Mouse (Mus musculus): Measurements from ENCODE around the gene Nos1ap. TPM values are rescaled to one million over a fixed set of nuclear protein-coding genes. Genes with fewer than 3 reads are reported as not detected.

Gene Nos1ap
- polyA plus RNA-seq, 1 experiment from 2014 or later = 13.0 TPM

- WGBS = 92% methylated on average over 4 of the region's 4 CpGs
- H3K36me3 ChIP-seq (ENCODE audit: control insufficient read depth, insufficient read depth, low read length) = no peaks in the 10 kb centered on the region
These were observed 190.8 kb downstream of the Nos1ap start for GRCm38 (mm10) chr1:170398866-170399265.

GRCm38 (mm10) chr1:170395101-170395500 lies 194.6 kb downstream of the Nos1ap start:
- Histone ChIP-seq H3K9ac (ENCODE audit: low read length) (no peak overlapping the region), H3K9me3 (replicated peaks; ENCODE audit: control insufficient read depth, low read length) (no peaks in the 10 kb centered on the region), H3K4me2 (ENCODE audit: low read depth, low read length) (no peak overlapping the region), H3K27ac (ENCODE audit: low read length) (no peak overlapping the region), H3K4me3 (replicated peaks; ENCODE audit: low read length) (no peak overlapping the region), H3K27me3 (ENCODE audit: control insufficient read depth, insufficient read depth, low read length) (no peaks in the 10 kb centered on the region), H3K36me3 (ENCODE audit: control insufficient read depth, insufficient read depth, low read length) (no peaks in the 10 kb centered on the region), H3K4me1 (ENCODE audit: control insufficient read depth, insufficient read depth, low read length) (peaks cover 7% of the 10 kb centered on the region; the same call in 1 of the 2 replicates)
- ATAC-seq (ENCODE audit: insufficient read depth, low FRiP score) = no peak
- 82% methylated on average over 2 of the region's 2 CpGs for WGBS

More at GRCm38 (mm10) chr1:170398866-170399265, 190.8 kb downstream of the Nos1ap start:
- Histone ChIP-seq H3K4me1 (ENCODE audit: control insufficient read depth, insufficient read depth, low read length) (0 out of 2 replicates have a peak, but pooled peaks cover 3% of the 10 kb centered on the region), H3K4me2 (ENCODE audit: low read depth, low read length) (no peak overlapping the region), H3K4me3 (replicated peaks; ENCODE audit: low read length) (no peak overlapping the region), H3K9me3 (replicated peaks; ENCODE audit: control insufficient read depth, low read length) (no peaks in the 10 kb centered on the region), H3K27me3 (ENCODE audit: control insufficient read depth, insufficient read depth, low read length) (no peaks in the 10 kb centered on the region), H3K9ac (ENCODE audit: low read length) (no peak overlapping the region), H3K27ac (ENCODE audit: low read length) (no peak overlapping the region)
- ATAC-seq (ENCODE audit: insufficient read depth, low FRiP score) = no peak

GRCm38 (mm10) chr1:170394641-170395040 lies 195.0 kb downstream of the Nos1ap start:
- Histone ChIP-seq H3K27ac (ENCODE audit: low read length) (no peak overlapping the region), H3K36me3 (ENCODE audit: control insufficient read depth, insufficient read depth, low read length) (no peaks in the 10 kb centered on the region), H3K9ac (ENCODE audit: low read length) (no peak overlapping the region), H3K4me3 (replicated peaks; ENCODE audit: low read length) (no peak overlapping the region), H3K4me1 (ENCODE audit: control insufficient read depth, insufficient read depth, low read length) (peaks cover 7% of the 10 kb centered on the region; the same call in 1 of the 2 replicates), H3K4me2 (ENCODE audit: low read depth, low read length) (no peak overlapping the region), H3K9me3 (replicated peaks; ENCODE audit: control insufficient read depth, low read length) (no peaks in the 10 kb centered on the region), H3K27me3 (ENCODE audit: control insufficient read depth, insufficient read depth, low read length) (no peaks in the 10 kb centered on the region)
- WGBS = 30% methylated on average over 1 of the region's 1 CpGs
- no peak for ATAC-seq (ENCODE audit: insufficient read depth, low FRiP score)

GRCm38 (mm10) chr1:170392771-170393728 lies 196.6 kb downstream of the Nos1ap start:
- H3K36me3 ChIP-seq (ENCODE audit: control insufficient read depth, insufficient read depth, low read length) = no peaks in the 10 kb centered on the region
- H3K4me2 ChIP-seq (ENCODE audit: low read depth, low read length) = no peak overlapping the region
- WGBS = 46% methylated on average over 14 of the region's 14 CpGs
- H3K4me1 ChIP-seq (ENCODE audit: control insufficient read depth, insufficient read depth, low read length) = peaks cover 7% of the 10 kb centered on the region; the same call in 1 of the 2 replicates
- ATAC-seq (ENCODE audit: insufficient read depth, low FRiP score) = peak; percentile 84
- peak overlapping the region; percentile 68 for H3K27ac ChIP-seq (ENCODE audit: low read length)
- no peak overlapping the region for H3K9ac ChIP-seq (ENCODE audit: low read length)
- no peaks in the 10 kb centered on the region for H3K27me3 ChIP-seq (ENCODE audit: control insufficient read depth, insufficient read depth, low read length)
- no peaks in the 10 kb centered on the region for H3K9me3 ChIP-seq (replicated peaks; ENCODE audit: control insufficient read depth, low read length)
- no peak overlapping the region for H3K4me3 ChIP-seq (replicated peaks; ENCODE audit: low read length)

- Histone ChIP-seq H3K9me3 (replicated peaks; ENCODE audit: control insufficient read depth, low read length) (no peaks in the 10 kb centered on the region), H3K27ac (ENCODE audit: low read length) (no peak overlapping the region), H3K36me3 (ENCODE audit: control insufficient read depth, insufficient read depth, low read length) (no peaks in the 10 kb centered on the region), H3K4me3 (replicated peaks; ENCODE audit: low read length) (no peak overlapping the region), H3K4me1 (ENCODE audit: control insufficient read depth, insufficient read depth, low read length) (no peaks in the 10 kb centered on the region), H3K27me3 (ENCODE audit: control insufficient read depth, insufficient read depth, low read length) (no peaks in the 10 kb centered on the region), H3K4me2 (ENCODE audit: low read depth, low read length) (no peak overlapping the region), H3K9ac (ENCODE audit: low read length) (no peak overlapping the region)
- WGBS = 49% methylated on average over 12 of the region's 12 CpGs
- no peak for ATAC-seq (ENCODE audit: insufficient read depth, low FRiP score)
These were observed 202.3 kb downstream of the Nos1ap start for GRCm38 (mm10) chr1:170387180-170387912.

DNA sequence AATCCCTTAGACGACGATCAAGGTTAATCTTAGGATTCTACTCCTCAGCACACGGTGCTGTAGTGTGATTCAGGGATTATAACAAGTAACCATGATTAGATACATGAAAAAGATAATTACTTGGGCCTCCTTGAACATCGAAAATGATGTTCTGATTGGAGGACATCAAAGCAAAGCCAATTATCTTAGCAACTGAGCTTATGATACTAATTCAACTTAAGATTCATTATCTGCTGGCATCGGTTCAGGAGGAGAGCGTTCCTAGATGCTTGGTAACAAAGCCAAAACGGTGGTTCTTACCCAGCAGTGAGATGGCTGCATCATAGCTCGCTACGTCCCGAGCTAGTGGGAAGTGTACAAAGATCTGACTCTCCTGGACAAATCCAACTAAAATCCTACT lies 204.2 kb downstream of the Nos1ap start:
- WGBS = 89% methylated on average over 10 of the region's 10 CpGs
- H3K9ac ChIP-seq (ENCODE audit: low read length) = no peak overlapping the region
- H3K4me3 ChIP-seq (replicated peaks; ENCODE audit: low read length) = no peak overlapping the region
- H3K9me3 ChIP-seq (replicated peaks; ENCODE audit: control insufficient read depth, low read length) = no peaks in the 10 kb centered on the region
- no peak overlapping the region for H3K27ac ChIP-seq (ENCODE audit: low read length)
- ATAC-seq (ENCODE audit: insufficient read depth, low FRiP score) = no peak
- H3K4me1 ChIP-seq (ENCODE audit: control insufficient read depth, insufficient read depth, low read length) = no peaks in the 10 kb centered on the region
- H3K4me2 ChIP-seq (ENCODE audit: low read depth, low read length) = no peak overlapping the region
- no peaks in the 10 kb centered on the region for H3K27me3 ChIP-seq (ENCODE audit: control insufficient read depth, insufficient read depth, low read length)
- H3K36me3 ChIP-seq (ENCODE audit: control insufficient read depth, insufficient read depth, low read length) = no peaks in the 10 kb centered on the region

- no peaks in the 10 kb centered on the region for H3K27me3 ChIP-seq (ENCODE audit: control insufficient read depth, insufficient read depth, low read length)
- H3K4me2 ChIP-seq (ENCODE audit: low read depth, low read length) = no peak overlapping the region
- no peak overlapping the region for H3K4me3 ChIP-seq (replicated peaks; ENCODE audit: low read length)
- no peaks in the 10 kb centered on the region for H3K9me3 ChIP-seq (replicated peaks; ENCODE audit: control insufficient read depth, low read length)
- ATAC-seq (ENCODE audit: insufficient read depth, low FRiP score) = no peak
- H3K36me3 ChIP-seq (ENCODE audit: control insufficient read depth, insufficient read depth, low read length) = no peaks in the 10 kb centered on the region
- H3K27ac ChIP-seq (ENCODE audit: low read length) = no peak overlapping the region
- H3K9ac ChIP-seq (ENCODE audit: low read length) = no peak overlapping the region
- 81% methylated on average over 7 of the region's 7 CpGs for WGBS
- H3K4me1 ChIP-seq (ENCODE audit: control insufficient read depth, insufficient read depth, low read length) = no peaks in the 10 kb centered on the region
These were observed 206.1 kb downstream of the Nos1ap start for GRCm38 (mm10) chr1:170383530-170383929.

GRCm38 (mm10) chr1:170381457-170381856 lies 208.2 kb downstream of the Nos1ap start:
- H3K9ac ChIP-seq (ENCODE audit: low read length) = no peak overlapping the region
- H3K9me3 ChIP-seq (replicated peaks; ENCODE audit: control insufficient read depth, low read length) = no peaks in the 10 kb centered on the region
- WGBS = 17% methylated on average over 3 of the region's 3 CpGs
- no peak; the same call in 1 of the 2 replicates for ATAC-seq (ENCODE audit: insufficient read depth, low FRiP score)
- H3K27ac ChIP-seq (ENCODE audit: low read length) = no peak overlapping the region
- H3K36me3 ChIP-seq (ENCODE audit: control insufficient read depth, insufficient read depth, low read length) = no peaks in the 10 kb centered on the region
- no peak overlapping the region for H3K4me3 ChIP-seq (replicated peaks; ENCODE audit: low read length)
- no peaks in the 10 kb centered on the region for H3K4me1 ChIP-seq (ENCODE audit: control insufficient read depth, insufficient read depth, low read length)
- H3K27me3 ChIP-seq (ENCODE audit: control insufficient read depth, insufficient read depth, low read length) = no peaks in the 10 kb centered on the region
- H3K4me2 ChIP-seq (ENCODE audit: low read depth, low read length) = no peak overlapping the region

DNA sequence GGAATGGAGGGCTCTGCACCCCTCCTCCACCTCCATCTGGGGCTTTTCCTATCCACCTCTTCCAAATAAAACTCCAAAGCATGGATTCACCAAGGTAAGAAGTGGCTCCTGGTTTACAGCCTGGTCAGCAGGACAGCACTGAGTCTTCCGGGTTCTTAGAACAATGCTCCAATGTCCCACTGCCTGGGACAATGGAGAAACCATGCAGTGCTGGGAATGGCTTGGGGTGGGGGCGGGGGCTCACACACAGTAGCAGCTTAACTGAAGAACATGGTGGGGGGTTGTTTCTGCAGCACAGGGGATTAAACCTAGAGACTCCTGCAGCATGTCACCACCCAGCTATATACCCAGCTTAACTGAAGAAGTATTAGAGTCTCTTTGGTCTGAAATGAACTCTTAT lies 209.2 kb downstream of the Nos1ap start:
- no peak overlapping the region for H3K9ac ChIP-seq (ENCODE audit: low read length)
- no peaks in the 10 kb centered on the region for H3K36me3 ChIP-seq (ENCODE audit: control insufficient read depth, insufficient read depth, low read length)
- H3K4me2 ChIP-seq (ENCODE audit: low read depth, low read length) = no peak overlapping the region
- H3K4me3 ChIP-seq (replicated peaks; ENCODE audit: low read length) = no peak overlapping the region
- ATAC-seq (ENCODE audit: insufficient read depth, low FRiP score) = no peak
- H3K27ac ChIP-seq (ENCODE audit: low read length) = no peak overlapping the region
- no peaks in the 10 kb centered on the region for H3K9me3 ChIP-seq (replicated peaks; ENCODE audit: control insufficient read depth, low read length)
- no peaks in the 10 kb centered on the region for H3K27me3 ChIP-seq (ENCODE audit: control insufficient read depth, insufficient read depth, low read length)
- WGBS = 60% methylated on average over 2 of the region's 2 CpGs
- H3K4me1 ChIP-seq (ENCODE audit: control insufficient read depth, insufficient read depth, low read length) = no peaks in the 10 kb centered on the region

Data from stomach, embryonic 16.5 days (tissue).